Mouse (Mus musculus): ENCODE measurements around the gene Foxo6. TPM values are rescaled to one million over a fixed set of nuclear protein-coding genes. Genes with fewer than 3 reads are reported as not detected.

Foxo6 gene
- polyA plus RNA-seq, 1 experiment from 2014 or later: 0.46 TPM

DNA sequence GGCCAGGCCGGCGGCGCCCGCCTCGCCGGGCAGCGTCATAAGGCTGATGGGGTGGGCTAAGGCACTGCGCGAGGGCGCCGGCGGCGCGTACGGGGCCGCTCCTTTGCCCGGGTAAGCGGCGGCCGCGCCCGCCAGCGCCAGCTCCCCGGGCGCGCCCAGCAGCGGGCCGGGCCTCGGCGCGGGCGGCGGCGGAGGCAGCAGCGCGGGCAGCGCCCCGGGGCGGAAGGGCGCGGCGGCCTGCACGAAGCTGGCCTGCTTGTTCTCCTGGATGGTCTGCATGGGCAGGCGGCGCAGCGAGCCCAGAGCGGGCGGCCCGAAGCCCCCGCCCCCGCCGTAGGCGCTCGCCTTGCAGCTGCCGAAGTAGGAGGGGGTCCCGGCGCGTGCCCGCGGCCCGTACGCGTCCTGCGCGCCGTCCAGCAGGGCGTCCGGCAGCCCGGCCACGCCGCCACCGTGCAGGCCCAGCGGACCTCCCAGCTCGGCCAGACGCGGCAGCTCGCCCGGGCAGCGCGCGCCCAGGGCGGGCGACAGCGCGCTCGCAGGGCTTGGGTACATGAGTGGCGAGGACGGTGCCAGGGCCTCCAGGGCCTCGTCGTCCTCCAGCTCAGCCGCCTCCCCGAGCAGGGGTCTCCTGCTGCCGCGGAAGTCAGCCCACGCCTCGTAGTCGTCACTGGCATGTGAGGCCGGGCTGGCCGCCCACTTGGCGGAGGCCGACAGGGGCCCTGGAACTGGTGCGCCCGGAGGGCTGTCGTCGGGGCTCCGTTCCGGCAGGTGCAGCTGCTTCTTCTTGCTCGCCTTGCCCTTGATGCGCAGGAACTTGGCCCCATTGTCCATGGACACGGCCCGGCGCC is 18.7 kb downstream of the Foxo6 start:
- WGBS: 2% methylated on average over 105 of the region's 112 CpGs
- ATAC-seq (ENCODE audit: insufficient number of reproducible peaks, insufficient read depth, low FRiP score, low TSS enrichment): no peak
- Histone ChIP-seq H3K9me3 (no peaks in the 10 kb centered on the region), H3K27me3 (peaks cover 92% of the 10 kb centered on the region), H3K9ac (peak overlapping the region; percentile 54), H3K36me3 (no peaks in the 10 kb centered on the region), H3K4me1 (peaks cover 31% of the 10 kb centered on the region), H3K4me3 (peak overlapping the region; percentile 48), H3K27ac (no peak overlapping the region), H3K4me2 (replicated peaks) (peak overlapping the region; percentile 71)

DNA sequence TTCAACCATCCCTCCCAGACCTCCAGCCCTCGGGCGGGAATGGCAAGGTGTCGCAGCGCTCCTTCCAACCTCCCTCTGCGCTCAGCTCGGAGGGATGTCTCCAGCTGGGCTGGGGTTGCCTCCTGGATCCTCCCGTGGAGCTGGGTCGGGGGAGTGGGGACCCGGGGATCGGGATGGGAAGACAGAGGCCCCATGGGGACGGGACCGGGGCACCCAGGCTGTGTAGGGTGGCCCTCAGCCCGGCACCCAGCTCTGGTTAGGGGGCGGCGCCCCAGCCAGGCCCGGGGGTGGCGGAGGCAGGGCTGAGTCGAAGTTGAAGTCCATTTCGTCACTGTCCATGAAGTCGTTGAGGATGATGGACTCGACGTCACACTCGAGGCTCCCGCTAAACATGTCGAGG is 19.5 kb downstream of the Foxo6 start:
- H3K4me1 ChIP-seq: peaks cover 39% of the 10 kb centered on the region

DNA sequence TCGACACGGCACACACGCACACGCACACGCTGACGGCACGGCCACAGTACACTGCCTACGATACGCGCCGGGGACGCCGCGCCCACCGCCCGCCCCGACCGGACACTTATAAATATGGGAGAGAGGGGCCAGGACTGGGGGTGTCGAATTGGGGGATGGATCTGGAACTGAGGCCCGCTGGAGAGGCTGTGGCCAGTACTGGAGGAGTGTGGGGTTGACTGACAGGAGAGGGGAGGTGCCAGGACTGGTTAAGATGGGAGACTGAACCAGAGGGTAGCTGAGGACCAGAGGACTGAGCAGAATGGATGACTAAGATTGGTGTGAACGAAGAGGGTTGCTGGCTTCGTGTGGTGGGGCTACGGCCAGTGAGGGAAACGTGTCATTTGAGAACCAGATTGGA is 20.0 kb downstream of the Foxo6 start:
- H3K4me1 ChIP-seq: peaks cover 40% of the 10 kb centered on the region
- H3K9ac ChIP-seq: no peak overlapping the region
- no peaks in the 10 kb centered on the region for H3K36me3 ChIP-seq
- peaks cover 81% of the 10 kb centered on the region for H3K27me3 ChIP-seq
- no peak; the same call in 1 of the 2 replicates for ATAC-seq (ENCODE audit: insufficient number of reproducible peaks, insufficient read depth, low FRiP score, low TSS enrichment)
- no peak overlapping the region for H3K4me3 ChIP-seq
- 0 out of 2 replicates have a peak overlapping the region, but pooled peaks have one; percentile 71 for H3K4me2 ChIP-seq (replicated peaks)
- no peak overlapping the region for H3K27ac ChIP-seq
- 16% methylated on average over 24 of the region's 24 CpGs for WGBS
- H3K9me3 ChIP-seq: no peaks in the 10 kb centered on the region

More for the DNA sequence above, 19.5 kb downstream of the Foxo6 start:
- H3K4me2 ChIP-seq (replicated peaks): peak overlapping the region; percentile 71
- H3K4me3 ChIP-seq: peak overlapping the region; percentile 48
- H3K9ac ChIP-seq: peak overlapping the region; percentile 54; the same call in 1 of the 2 replicates
- ATAC-seq (ENCODE audit: insufficient number of reproducible peaks, insufficient read depth, low FRiP score, low TSS enrichment): 0 out of 2 replicates have a peak, but pooled peaks have one; percentile 3
- H3K27ac ChIP-seq: no peak overlapping the region
- no peaks in the 10 kb centered on the region for H3K9me3 ChIP-seq
- 4% methylated on average over 25 of the region's 25 CpGs for WGBS
- H3K36me3 ChIP-seq: no peaks in the 10 kb centered on the region
- H3K27me3 ChIP-seq: peaks cover 86% of the 10 kb centered on the region

DNA sequence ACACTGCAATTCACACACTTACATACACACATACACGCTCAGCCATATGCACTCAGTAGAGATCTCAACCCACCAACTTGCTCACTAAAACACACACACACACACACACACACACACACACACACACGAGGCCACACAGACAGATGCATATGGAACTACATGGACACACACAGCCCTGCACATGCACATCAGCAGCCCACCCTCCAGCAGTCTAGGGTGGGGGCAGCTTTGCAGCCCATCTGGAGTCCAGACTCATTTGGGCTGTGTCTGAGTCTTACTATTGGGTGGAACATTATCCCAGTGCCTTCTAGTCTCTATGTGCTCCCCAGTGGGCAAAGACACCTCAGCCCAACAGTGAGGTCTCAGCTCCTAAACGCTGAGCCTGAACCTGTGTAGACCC is 23.0 kb downstream of the Foxo6 start:
- 0 out of 2 replicates have a peak overlapping the region, but pooled peaks have one; percentile 17 for H3K9ac ChIP-seq
- H3K4me1 ChIP-seq: peaks cover 40% of the 10 kb centered on the region
- WGBS: 47% methylated on average over 3 of the region's 3 CpGs
- no peaks in the 10 kb centered on the region for H3K36me3 ChIP-seq
- no peak overlapping the region for H3K27ac ChIP-seq
- H3K4me2 ChIP-seq (replicated peaks): no peak overlapping the region
- no peak for ATAC-seq (ENCODE audit: insufficient number of reproducible peaks, insufficient read depth, low FRiP score, low TSS enrichment)
- no peaks in the 10 kb centered on the region for H3K9me3 ChIP-seq
- peaks cover 67% of the 10 kb centered on the region for H3K27me3 ChIP-seq
- H3K4me3 ChIP-seq: no peak overlapping the region

DNA sequence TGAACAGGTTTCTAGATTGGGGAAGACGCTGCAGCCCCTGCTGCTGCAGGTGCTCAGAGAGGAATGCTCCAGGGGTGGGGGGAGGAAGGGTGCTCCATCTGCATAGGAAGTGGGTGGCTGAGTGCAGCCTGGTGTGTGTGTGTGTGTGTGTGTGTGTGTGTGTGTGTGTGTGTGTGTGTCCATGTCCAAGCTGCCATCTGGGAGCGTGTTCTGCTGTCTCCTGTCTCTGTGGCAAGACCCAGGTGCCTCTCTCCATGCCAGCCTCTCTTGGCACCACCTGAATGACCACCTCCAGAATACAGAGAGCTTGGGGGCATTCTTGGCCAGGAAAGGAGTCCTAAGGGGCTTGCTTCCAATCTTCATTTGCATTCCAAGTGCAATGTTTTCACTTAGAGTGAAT is 24.4 kb downstream of the Foxo6 start:
- H3K9me3 ChIP-seq: no peaks in the 10 kb centered on the region
- WGBS: 43% methylated on average over 2 of the region's 2 CpGs
- peaks cover 30% of the 10 kb centered on the region for H3K4me1 ChIP-seq
- H3K9ac ChIP-seq: no peak overlapping the region
- peaks cover 53% of the 10 kb centered on the region for H3K27me3 ChIP-seq
- no peaks in the 10 kb centered on the region for H3K36me3 ChIP-seq
- no peak overlapping the region for H3K4me2 ChIP-seq (replicated peaks)
- H3K27ac ChIP-seq: peak overlapping the region; percentile 5; the same call in 1 of the 2 replicates
- no peak for ATAC-seq (ENCODE audit: insufficient number of reproducible peaks, insufficient read depth, low FRiP score, low TSS enrichment)
- H3K4me3 ChIP-seq: no peak overlapping the region

DNA sequence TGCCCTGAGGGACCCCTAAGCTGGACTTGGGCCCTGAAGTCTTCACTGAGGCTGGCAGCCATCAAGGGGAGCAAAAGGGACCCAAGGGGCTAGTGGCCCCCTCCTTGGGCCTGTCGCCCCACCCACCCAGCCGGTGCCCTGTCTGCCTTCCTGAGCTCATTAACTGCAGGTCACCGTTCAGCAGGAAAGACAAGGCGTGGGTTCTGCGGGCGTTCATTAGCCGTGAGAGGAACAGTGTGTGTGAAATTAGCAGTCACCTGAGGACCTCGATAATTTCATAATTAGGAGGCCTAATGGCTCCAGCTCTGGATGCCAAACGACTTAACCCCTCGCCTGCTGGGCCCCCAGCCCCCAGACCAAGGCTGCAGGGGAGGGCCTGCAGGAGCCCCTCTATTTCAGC is 24.9 kb downstream of the Foxo6 start:
- Histone ChIP-seq H3K4me2 (replicated peaks) (no peak overlapping the region), H3K9me3 (no peaks in the 10 kb centered on the region)
- no peak for ATAC-seq (ENCODE audit: insufficient number of reproducible peaks, insufficient read depth, low FRiP score, low TSS enrichment)

DNA sequence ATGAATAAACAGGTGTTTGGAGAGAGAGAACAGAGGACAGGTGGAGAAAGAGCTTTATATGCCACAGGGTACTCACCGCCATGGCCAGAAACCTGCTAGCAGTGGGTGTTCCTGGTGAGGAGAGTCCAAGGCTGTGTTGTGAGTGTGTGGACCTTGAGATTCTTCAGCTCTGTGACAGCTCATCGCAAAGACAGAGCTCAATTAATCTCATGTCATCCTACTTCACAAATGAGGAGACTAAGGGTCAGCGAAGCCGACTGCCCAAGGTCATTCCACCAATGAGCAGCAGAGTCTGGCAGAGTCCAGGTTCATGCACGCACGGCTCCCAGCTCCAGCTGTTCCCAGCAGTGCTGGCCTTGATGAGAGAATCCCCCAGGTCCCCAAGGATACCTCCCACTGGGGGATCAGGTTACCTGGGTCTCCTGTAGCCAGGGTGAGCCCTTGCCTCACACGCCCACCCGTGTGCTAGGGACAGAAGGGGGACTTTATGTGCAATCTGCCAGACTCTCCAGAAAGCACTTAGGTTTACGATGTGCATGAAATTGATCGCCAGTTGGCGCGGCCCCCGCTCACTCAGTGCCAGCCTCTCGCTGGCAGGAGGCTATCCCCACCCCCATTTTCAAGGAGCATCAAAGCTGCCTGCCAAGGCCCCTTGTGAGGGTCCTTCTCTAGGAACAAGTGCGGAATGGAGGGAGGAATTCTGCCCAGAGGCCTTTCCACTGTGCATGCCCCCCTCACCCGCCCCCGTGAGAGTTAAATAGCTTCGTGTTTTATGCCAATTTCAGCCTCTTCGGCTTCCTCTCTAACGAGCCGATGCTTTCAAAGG is 27.6 kb downstream of the Foxo6 start:
- no peak overlapping the region for H3K27ac ChIP-seq
- H3K36me3 ChIP-seq: no peaks in the 10 kb centered on the region
- WGBS: 34% methylated on average over 21 of the region's 21 CpGs
- H3K4me2 ChIP-seq (replicated peaks): 0 out of 2 replicates have a peak overlapping the region, but pooled peaks have one; percentile 2
- no peak overlapping the region for H3K4me3 ChIP-seq
- H3K9me3 ChIP-seq: no peaks in the 10 kb centered on the region
- peaks cover 41% of the 10 kb centered on the region for H3K4me1 ChIP-seq
- H3K9ac ChIP-seq: no peak overlapping the region
- peak; percentile 3; the same call in 1 of the 2 replicates for ATAC-seq (ENCODE audit: insufficient number of reproducible peaks, insufficient read depth, low FRiP score, low TSS enrichment)
- peaks cover 29% of the 10 kb centered on the region for H3K27me3 ChIP-seq

More for the DNA sequence above, 24.9 kb downstream of the Foxo6 start:
- Histone ChIP-seq H3K9ac (no peak overlapping the region), H3K27me3 (peaks cover 48% of the 10 kb centered on the region), H3K27ac (no peak overlapping the region), H3K36me3 (no peaks in the 10 kb centered on the region), H3K4me1 (peaks cover 29% of the 10 kb centered on the region), H3K4me3 (no peak overlapping the region)
- WGBS: 19% methylated on average over 10 of the region's 10 CpGs

DNA sequence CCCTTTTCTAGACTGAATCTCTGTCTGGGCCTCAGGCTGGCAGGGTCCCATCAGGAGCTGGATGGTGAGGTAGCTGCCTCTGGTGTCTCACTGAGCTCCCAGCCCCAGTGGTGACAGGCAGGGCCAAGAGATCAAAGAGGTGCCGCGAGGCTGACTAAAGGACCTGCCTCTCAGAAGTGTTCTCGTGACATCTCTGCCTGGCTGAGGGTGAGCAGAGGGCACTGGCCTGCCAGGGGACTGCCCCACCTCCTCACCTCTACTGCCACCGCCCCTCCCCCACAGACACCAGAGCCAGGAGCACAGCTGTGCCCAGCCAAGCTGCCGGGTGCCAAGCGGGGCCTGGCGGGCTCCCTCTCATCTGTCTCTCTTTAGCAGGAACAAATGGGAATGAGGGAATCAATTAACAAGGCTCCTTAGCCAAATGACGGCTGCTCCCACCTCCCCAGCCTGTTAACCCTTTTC is 38.3 kb downstream of the Foxo6 start:
- Histone ChIP-seq H3K27me3 (peaks cover 3% of the 10 kb centered on the region; the same call in 1 of the 2 replicates), H3K9ac (peak overlapping the region; percentile 8; the same call in 1 of the 2 replicates), H3K36me3 (no peaks in the 10 kb centered on the region), H3K4me2 (replicated peaks) (no peak overlapping the region), H3K4me3 (no peak overlapping the region), H3K9me3 (no peaks in the 10 kb centered on the region), H3K4me1 (peaks cover 29% of the 10 kb centered on the region), H3K27ac (peak overlapping the region; percentile 37; the same call in 1 of the 2 replicates)
- WGBS: 2% methylated on average over 8 of the region's 8 CpGs
- no peak for ATAC-seq (ENCODE audit: insufficient number of reproducible peaks, insufficient read depth, low FRiP score, low TSS enrichment)

DNA sequence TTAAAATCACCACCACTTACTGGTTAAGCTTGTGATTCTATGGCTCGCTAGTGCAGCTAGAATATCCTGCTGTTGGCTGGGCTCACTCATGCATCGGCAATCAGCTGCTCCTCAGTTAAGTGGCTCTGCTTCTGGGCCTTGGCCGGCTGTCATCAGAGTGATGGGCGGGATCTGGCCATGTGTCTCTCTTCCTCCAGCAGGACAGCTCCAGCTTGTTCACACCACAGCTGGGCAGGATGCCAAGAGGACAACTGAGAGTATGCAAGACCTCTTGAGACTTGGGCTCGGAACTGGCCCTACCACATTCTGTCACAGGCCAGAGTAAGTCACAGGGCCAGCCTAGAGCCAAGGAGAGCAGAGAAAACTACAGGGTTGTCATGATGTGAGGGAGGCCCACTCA is 39.7 kb downstream of the Foxo6 start:
- no peak for ATAC-seq (ENCODE audit: insufficient number of reproducible peaks, insufficient read depth, low FRiP score, low TSS enrichment)
- no peak overlapping the region for H3K4me3 ChIP-seq
- H3K36me3 ChIP-seq: no peaks in the 10 kb centered on the region
- no peak overlapping the region for H3K4me2 ChIP-seq (replicated peaks)
- 53% methylated on average over 5 of the region's 5 CpGs for WGBS
- no peaks in the 10 kb centered on the region for H3K9me3 ChIP-seq
- peaks cover 24% of the 10 kb centered on the region for H3K4me1 ChIP-seq
- H3K27ac ChIP-seq: 0 out of 2 replicates have a peak overlapping the region, but pooled peaks have one; percentile 12
- peaks cover 3% of the 10 kb centered on the region; the same call in 1 of the 2 replicates for H3K27me3 ChIP-seq
- no peak overlapping the region for H3K9ac ChIP-seq

DNA sequence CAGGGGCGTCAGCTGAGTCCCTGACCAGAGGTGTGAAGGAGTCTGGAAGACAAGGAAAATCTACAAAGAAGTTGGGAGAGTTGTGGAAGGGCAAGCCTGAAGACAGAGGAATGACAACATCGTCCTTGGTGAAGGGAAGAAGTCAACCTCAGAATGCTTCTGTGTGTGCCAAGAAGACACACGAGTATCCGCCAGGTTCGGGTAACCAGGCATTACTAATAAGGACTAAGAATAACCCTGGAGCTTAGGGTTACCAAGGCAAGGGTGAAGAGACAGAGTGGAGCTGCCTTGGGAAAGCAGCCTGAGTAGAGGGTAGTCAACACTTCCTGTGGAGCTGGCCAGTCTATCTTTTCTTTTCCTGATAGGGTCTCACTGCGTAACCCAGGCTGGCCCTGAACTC is 41.1 kb downstream of the Foxo6 start:
- no peaks in the 10 kb centered on the region for H3K9me3 ChIP-seq
- peaks cover 19% of the 10 kb centered on the region for H3K4me1 ChIP-seq
- H3K9ac ChIP-seq: no peak overlapping the region
- peaks cover 10% of the 10 kb centered on the region; the same call in 1 of the 2 replicates for H3K27me3 ChIP-seq
- H3K4me2 ChIP-seq (replicated peaks): no peak overlapping the region
- no peaks in the 10 kb centered on the region for H3K36me3 ChIP-seq
- no peak for ATAC-seq (ENCODE audit: insufficient number of reproducible peaks, insufficient read depth, low FRiP score, low TSS enrichment)
- H3K4me3 ChIP-seq: no peak overlapping the region
- no peak overlapping the region for H3K27ac ChIP-seq
- WGBS: 89% methylated on average over 6 of the region's 6 CpGs

DNA sequence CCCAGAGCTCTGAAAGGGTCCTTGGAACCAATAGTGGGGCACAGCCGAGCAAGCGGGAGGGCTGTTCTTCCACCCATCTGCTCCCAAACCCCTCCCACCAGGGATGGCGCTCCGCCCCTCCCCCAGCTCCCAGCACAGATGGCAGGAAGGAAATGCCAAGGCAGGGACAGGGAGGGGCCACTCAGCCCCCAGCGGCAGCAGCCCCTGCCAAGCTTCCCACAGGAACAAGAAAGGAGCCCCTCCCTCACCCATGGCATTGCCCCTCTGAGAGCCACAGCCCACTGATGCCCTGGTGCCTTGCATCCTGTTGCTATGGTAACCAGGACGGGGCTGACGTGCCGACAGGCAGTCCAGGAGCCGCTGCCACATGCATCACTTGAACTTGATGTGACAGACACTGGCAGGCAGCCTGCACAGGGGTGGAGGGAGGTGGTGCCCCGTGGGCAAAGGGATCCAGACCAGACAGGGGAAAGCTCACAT is 44.3 kb downstream of the Foxo6 start:
- Histone ChIP-seq H3K4me3 (no peak overlapping the region), H3K4me2 (replicated peaks) (peak overlapping the region; percentile 37), H3K4me1 (peaks cover 11% of the 10 kb centered on the region), H3K9me3 (no peaks in the 10 kb centered on the region), H3K36me3 (no peaks in the 10 kb centered on the region), H3K9ac (no peak overlapping the region), H3K27ac (no peak overlapping the region), H3K27me3 (peaks cover 14% of the 10 kb centered on the region; the same call in 1 of the 2 replicates)
- ATAC-seq (ENCODE audit: insufficient number of reproducible peaks, insufficient read depth, low FRiP score, low TSS enrichment): 0 out of 2 replicates have a peak, but pooled peaks have one; percentile 42
- 4% methylated on average over 10 of the region's 10 CpGs for WGBS

Data from embryonic facial prominence, embryonic 12.5 days (tissue).